Mouse (Mus musculus): ENCODE measurements around the gene Boll. TPM values are rescaled to one million over a fixed set of nuclear protein-coding genes. Genes with fewer than 3 reads are reported as not detected.
A peak's percentile ranks its signal among the peaks of the same experiment; 100 is the strongest.

Gene Boll
- polyA plus RNA-seq, 1 experiment, result not detected

GRCm38 (mm10) chr1:55405272-55406022 lies 42.2 kb upstream of the Boll start, which contains the start of gene Plcl1:
TSS of gene Plcl1 (plus strand) at chr1:55405921.
- Histone ChIP-seq H3K36me3 (ENCODE audit: control insufficient read depth, insufficient read depth) (no peaks in the 10 kb centered on the region), H3K79me2 (ENCODE audit: control insufficient read depth, insufficient read depth) (no peaks in the 10 kb centered on the region), H3K79me3 (ENCODE audit: low read depth) (no peaks in the 10 kb centered on the region), H3K4me3 (ENCODE audit: insufficient read depth, poor library complexity, severe bottlenecking) (peak within 1 kb of the TSS; percentile 56), H3ac (ENCODE audit: control insufficient read depth, insufficient read length, low read depth) (peak within 1 kb of the TSS; percentile 64), H3K27me3 (ENCODE audit: control insufficient read depth, insufficient read depth, insufficient read length) (no peaks in the 10 kb centered on the region)
- TF ChIP-seq MYOG (IDR thresholded peaks at IDR 0.05; ENCODE audit: control insufficient read depth, extremely low read depth, insufficient read length) (no peak), CTCF (IDR thresholded peaks at IDR 0.05; ENCODE audit: control insufficient read depth, insufficient read depth, insufficient read length) (no peak), MYOD1 (IDR thresholded peaks at IDR 0.05; ENCODE audit: control insufficient read depth, insufficient read length, low read depth) (no peak), USF1 (IDR thresholded peaks at IDR 0.05; ENCODE audit: low read depth) (no peak), MAX (IDR thresholded peaks at IDR 0.05) (no peak), FOSL1 (IDR thresholded peaks at IDR 0.05; ENCODE audit: insufficient read depth, low read length, poor library complexity, severe bottlenecking) (no peak)

- no peaks in the 10 kb centered on the region for H3K36me3 ChIP-seq (ENCODE audit: control insufficient read depth, insufficient read depth)
- no peak overlapping the region for H3K4me3 ChIP-seq (ENCODE audit: insufficient read depth, poor library complexity, severe bottlenecking)
- no peaks in the 10 kb centered on the region for H3K27me3 ChIP-seq (ENCODE audit: control insufficient read depth, insufficient read depth, insufficient read length)
- no peaks in the 10 kb centered on the region for H3K79me3 ChIP-seq (ENCODE audit: low read depth)
- no peak for TF ChIP-seq MYOG (IDR thresholded peaks at IDR 0.05; ENCODE audit: control insufficient read depth, extremely low read depth, insufficient read length)
- TF ChIP-seq USF1 (IDR thresholded peaks at IDR 0.05; ENCODE audit: low read depth), result no peak
- TF ChIP-seq MAX (IDR thresholded peaks at IDR 0.05), result no peak
- no peak for TF ChIP-seq CEBPB (IDR thresholded peaks at IDR 0.05; ENCODE audit: low read depth)
- no peak for TF ChIP-seq MYOD1 (IDR thresholded peaks at IDR 0.05; ENCODE audit: control insufficient read depth, insufficient read length, low read depth)
- no peak for TF ChIP-seq CTCF (IDR thresholded peaks at IDR 0.05; ENCODE audit: control insufficient read depth, insufficient read depth, insufficient read length)
- no peak for TF ChIP-seq FOSL1 (IDR thresholded peaks at IDR 0.05; ENCODE audit: insufficient read depth, low read length, poor library complexity, severe bottlenecking)
- H3ac ChIP-seq (ENCODE audit: control insufficient read depth, insufficient read length, low read depth), result no peak overlapping the region
- no peaks in the 10 kb centered on the region for H3K79me2 ChIP-seq (ENCODE audit: control insufficient read depth, insufficient read depth)
Measured at GRCm38 (mm10) chr1:55404439-55404838, 41.2 kb upstream of the Boll start.

GRCm38 (mm10) chr1:55399891-55400290 lies 36.6 kb upstream of the Boll start:
- Histone ChIP-seq H3K79me2 (ENCODE audit: control insufficient read depth, insufficient read depth) (no peaks in the 10 kb centered on the region), H3K4me3 (ENCODE audit: insufficient read depth, poor library complexity, severe bottlenecking) (no peak overlapping the region), H3K79me3 (ENCODE audit: low read depth) (no peaks in the 10 kb centered on the region), H3K36me3 (ENCODE audit: control insufficient read depth, insufficient read depth) (no peaks in the 10 kb centered on the region), H3ac (ENCODE audit: control insufficient read depth, insufficient read length, low read depth) (no peak overlapping the region), H3K27me3 (ENCODE audit: control insufficient read depth, insufficient read depth, insufficient read length) (no peaks in the 10 kb centered on the region)
- TF ChIP-seq CEBPB (IDR thresholded peaks at IDR 0.05; ENCODE audit: low read depth) (no peak), MYOD1 (IDR thresholded peaks at IDR 0.05; ENCODE audit: control insufficient read depth, insufficient read length, low read depth) (no peak), CTCF (IDR thresholded peaks at IDR 0.05; ENCODE audit: control insufficient read depth, insufficient read depth, insufficient read length) (no peak), FOSL1 (IDR thresholded peaks at IDR 0.05; ENCODE audit: insufficient read depth, low read length, poor library complexity, severe bottlenecking) (no peak), USF1 (IDR thresholded peaks at IDR 0.05; ENCODE audit: low read depth) (no peak), MAX (IDR thresholded peaks at IDR 0.05) (no peak), MYOG (IDR thresholded peaks at IDR 0.05; ENCODE audit: control insufficient read depth, extremely low read depth, insufficient read length) (no peak)

- Histone ChIP-seq H3K4me3 (ENCODE audit: insufficient read depth, poor library complexity, severe bottlenecking) (no peak overlapping the region), H3K36me3 (ENCODE audit: control insufficient read depth, insufficient read depth) (no peaks in the 10 kb centered on the region), H3ac (ENCODE audit: control insufficient read depth, insufficient read length, low read depth) (no peak overlapping the region), H3K79me3 (ENCODE audit: low read depth) (no peaks in the 10 kb centered on the region), H3K27me3 (ENCODE audit: control insufficient read depth, insufficient read depth, insufficient read length) (no peaks in the 10 kb centered on the region), H3K79me2 (ENCODE audit: control insufficient read depth, insufficient read depth) (no peaks in the 10 kb centered on the region)
- no peak for TF ChIP-seq FOSL1 (IDR thresholded peaks at IDR 0.05; ENCODE audit: insufficient read depth, low read length, poor library complexity, severe bottlenecking)
- TF ChIP-seq MYOG (IDR thresholded peaks at IDR 0.05; ENCODE audit: control insufficient read depth, extremely low read depth, insufficient read length), result no peak
- no peak for TF ChIP-seq MYOD1 (IDR thresholded peaks at IDR 0.05; ENCODE audit: control insufficient read depth, insufficient read length, low read depth)
- peak; percentile 76 for TF ChIP-seq CTCF (IDR thresholded peaks at IDR 0.05; ENCODE audit: control insufficient read depth, insufficient read depth, insufficient read length)
Measured at GRCm38 (mm10) chr1:55383114-55383773, 20.0 kb upstream of the Boll start.

GRCm38 (mm10) chr1:55380527-55380926 lies 17.3 kb upstream of the Boll start:
- H3ac ChIP-seq (ENCODE audit: control insufficient read depth, insufficient read length, low read depth), result no peak overlapping the region
- TF ChIP-seq MAX (IDR thresholded peaks at IDR 0.05) (no peak), CTCF (IDR thresholded peaks at IDR 0.05; ENCODE audit: control insufficient read depth, insufficient read depth, insufficient read length) (no peak), CEBPB (IDR thresholded peaks at IDR 0.05; ENCODE audit: low read depth) (no peak), USF1 (IDR thresholded peaks at IDR 0.05; ENCODE audit: low read depth) (no peak), MYOD1 (IDR thresholded peaks at IDR 0.05; ENCODE audit: control insufficient read depth, insufficient read length, low read depth) (no peak)
- no peaks in the 10 kb centered on the region for H3K79me3 ChIP-seq (ENCODE audit: low read depth)
- no peaks in the 10 kb centered on the region for H3K79me2 ChIP-seq (ENCODE audit: control insufficient read depth, insufficient read depth)
- H3K36me3 ChIP-seq (ENCODE audit: control insufficient read depth, insufficient read depth), result no peaks in the 10 kb centered on the region
- H3K4me3 ChIP-seq (ENCODE audit: insufficient read depth, poor library complexity, severe bottlenecking), result no peak overlapping the region
- no peaks in the 10 kb centered on the region for H3K27me3 ChIP-seq (ENCODE audit: control insufficient read depth, insufficient read depth, insufficient read length)
